Mouse (Mus musculus) induced T-regulatory cell, adult 2 months (primary cell): ENCODE measurements around the gene Grik3.
A peak's percentile ranks its signal among the peaks of the same experiment; 100 is the strongest.
"Not testable (repeated sequence)": the region's sequence is repeated elsewhere in the genome, so short reads cannot be mapped to it uniquely, and the experiment has no call there.

ENCODE experiments used
- DNase-seq: peaks from one replicate; pipeline ENCODE4 v3.0.0-alpha.2; 2012; ENCODE audit warnings: low read depth

Grik3 gene

GRCm38 (mm10) chr4:125590241-125590919, 99.9 kb downstream of the Grik3 start:
- DNase-seq: peak; percentile 9

GRCm38 (mm10) chr4:125592663-125593062, 102.2 kb downstream of the Grik3 start:
- no peak for DNase-seq

- no peak for DNase-seq
Observed at GRCm38 (mm10) chr4:125595011-125595410, 104.5 kb downstream of the Grik3 start.

GRCm38 (mm10) chr4:125598677-125599076, 108.2 kb downstream of the Grik3 start:
- no peak for DNase-seq

GRCm38 (mm10) chr4:125599510-125600005, 109.1 kb downstream of the Grik3 start:
- no peak for DNase-seq

- DNase-seq: no peak
Observed at GRCm38 (mm10) chr4:125600642-125601041, 110.1 kb downstream of the Grik3 start.

GRCm38 (mm10) chr4:125601301-125601700, 110.8 kb downstream of the Grik3 start:
- DNase-seq: no peak

GRCm38 (mm10) chr4:125604494-125604893, 114.0 kb downstream of the Grik3 start:
- DNase-seq: no peak

GRCm38 (mm10) chr4:125606147-125606546, 115.6 kb downstream of the Grik3 start:
- DNase-seq: no peak

GRCm38 (mm10) chr4:125607397-125608042, 117.0 kb downstream of the Grik3 start:
- no peak for DNase-seq

- not testable (repeated sequence) for DNase-seq
Observed at GRCm38 (mm10) chr4:125608896-125609295, 118.4 kb downstream of the Grik3 start.

- DNase-seq: no peak
Observed at GRCm38 (mm10) chr4:125609320-125610306, 119.1 kb downstream of the Grik3 start.

- no peak for DNase-seq
Observed at GRCm38 (mm10) chr4:125617851-125618250, 127.4 kb downstream of the Grik3 start.

- DNase-seq: no peak
Observed at GRCm38 (mm10) chr4:125618524-125619320, 128.2 kb downstream of the Grik3 start.

GRCm38 (mm10) chr4:125624885-125625678, 134.6 kb downstream of the Grik3 start:
- no peak for DNase-seq

- no peak for DNase-seq
Observed at GRCm38 (mm10) chr4:125629544-125629943, 139.0 kb downstream of the Grik3 start.

- no peak for DNase-seq
Observed at GRCm38 (mm10) chr4:125635037-125635436, 144.5 kb downstream of the Grik3 start.

GRCm38 (mm10) chr4:125636616-125637304, 146.3 kb downstream of the Grik3 start:
- no peak for DNase-seq

- no peak for DNase-seq
Observed at GRCm38 (mm10) chr4:125637364-125637763, 146.9 kb downstream of the Grik3 start.

- DNase-seq: no peak
Observed at GRCm38 (mm10) chr4:125640520-125640919, 150.0 kb downstream of the Grik3 start.
